Mouse (Mus musculus): ENCODE measurements around the gene Nfam1.

Gene Nfam1

GRCm38 (mm10) chr15:82995239-82995638, 37.9 kb downstream of the Nfam1 start:
- no peak for DNase-seq (ENCODE audit: extremely low spot score, low spot score)

GRCm38 (mm10) chr15:82992911-82993310, 40.2 kb downstream of the Nfam1 start:
- DNase-seq (ENCODE audit: extremely low spot score, low spot score): no peak

DNA sequence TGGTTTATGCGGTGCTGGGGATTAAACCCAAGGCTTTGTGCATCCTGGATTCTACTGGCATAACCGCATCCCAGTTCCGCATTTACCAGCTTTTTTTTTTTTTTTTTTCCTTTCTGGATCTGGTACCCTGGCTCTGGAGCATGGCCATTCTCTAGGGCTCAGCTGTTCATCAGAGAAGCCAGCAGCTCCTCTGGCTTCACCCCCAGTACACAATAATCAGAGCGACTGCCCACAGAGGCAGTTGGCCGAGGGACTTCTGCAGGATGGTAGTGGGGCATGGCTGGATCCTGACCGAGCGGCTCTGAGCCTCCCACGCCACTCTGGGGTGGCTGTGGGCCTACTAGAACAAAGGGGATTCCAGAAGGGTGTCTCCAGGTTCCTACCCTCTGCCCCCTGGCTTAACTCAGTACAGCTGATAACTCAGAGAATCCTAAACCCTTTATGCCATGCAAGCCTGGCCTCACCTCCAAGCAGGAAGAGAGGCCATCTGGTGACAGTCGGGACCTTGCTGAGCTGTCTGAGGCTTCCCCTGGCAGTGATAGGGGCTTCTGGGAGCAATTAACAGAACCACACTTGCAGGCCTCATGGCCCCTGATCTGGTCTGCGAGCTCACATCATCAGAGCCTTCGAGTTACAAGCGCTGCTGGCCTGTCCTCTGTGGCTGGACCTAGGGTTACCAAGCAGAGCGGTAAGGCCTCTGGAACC, 40.9 kb downstream of the Nfam1 start:
- DNase-seq (ENCODE audit: extremely low spot score, low spot score): no peak

- DNase-seq (ENCODE audit: extremely low spot score, low spot score): no peak
Observed at GRCm38 (mm10) chr15:82989190-82989704, 43.9 kb downstream of the Nfam1 start.

DNA sequence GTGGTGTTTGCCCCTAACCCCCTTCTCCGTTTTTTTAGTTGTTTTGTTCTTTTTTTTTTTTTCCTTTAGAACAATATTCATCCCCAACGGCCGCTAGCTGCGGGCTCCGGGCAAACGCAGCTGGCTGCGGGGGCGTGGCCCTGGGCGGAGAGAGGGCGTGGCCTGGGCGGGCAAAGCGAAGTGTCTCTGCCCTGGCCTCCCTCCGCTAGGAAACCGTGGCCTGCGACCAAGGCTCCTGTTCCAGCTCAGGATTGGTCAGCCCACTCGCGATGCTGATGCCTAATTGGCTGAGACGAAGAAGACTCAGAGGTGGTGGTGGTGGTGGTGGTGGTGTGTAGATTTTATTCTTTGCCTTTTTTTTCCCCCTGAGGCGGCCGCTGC, 45.4 kb downstream of the Nfam1 start, which contains the start of gene Tcf20:
Tcf20 (minus strand) TSS at position 141 of the 381 bp plus-strand sequence.
- DNase-seq (ENCODE audit: extremely low spot score, low spot score): peak; percentile 92

DNA sequence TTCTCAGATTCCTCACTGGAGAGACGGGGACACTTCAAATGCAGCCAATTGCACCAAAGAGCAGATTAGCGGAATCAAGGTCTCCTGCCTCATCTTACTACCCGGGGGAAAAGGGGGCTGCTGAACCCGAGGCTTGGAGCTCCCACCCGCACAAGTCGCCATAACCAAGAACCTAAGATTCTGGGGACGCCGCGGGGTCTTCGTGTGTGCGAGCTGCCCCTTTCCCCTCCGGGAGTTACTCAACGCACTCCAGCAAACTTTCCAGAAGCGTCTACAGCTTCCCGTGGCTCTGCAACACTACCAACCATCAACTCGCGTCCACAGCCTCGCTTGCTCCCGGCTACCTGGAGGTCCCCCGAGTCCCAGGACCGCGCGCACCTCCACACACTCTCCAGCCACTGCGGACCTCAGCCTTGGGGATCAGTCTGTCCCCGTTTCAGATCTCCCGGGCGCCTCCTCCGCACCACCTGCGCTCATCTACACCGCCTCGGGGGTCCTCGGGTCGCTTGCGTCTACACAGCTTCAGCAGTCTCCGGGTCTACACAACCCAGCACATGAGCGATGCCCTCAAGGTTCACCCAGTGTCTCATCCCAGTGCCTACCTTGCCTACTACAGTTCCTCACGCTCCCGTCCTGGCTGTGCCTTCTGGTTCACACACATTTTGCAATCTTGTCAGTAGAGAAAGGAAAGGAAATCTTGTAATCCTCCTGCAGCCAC, 45.9 kb downstream of the Nfam1 start:
- DNase-seq (ENCODE audit: extremely low spot score, low spot score): peak; percentile 72

GRCm38 (mm10) chr15:82984574-82984973, 48.5 kb downstream of the Nfam1 start:
- DNase-seq (ENCODE audit: extremely low spot score, low spot score): no peak

- DNase-seq (ENCODE audit: extremely low spot score, low spot score): no peak
Observed at GRCm38 (mm10) chr15:82984097-82984496, 49.0 kb downstream of the Nfam1 start.

DNA sequence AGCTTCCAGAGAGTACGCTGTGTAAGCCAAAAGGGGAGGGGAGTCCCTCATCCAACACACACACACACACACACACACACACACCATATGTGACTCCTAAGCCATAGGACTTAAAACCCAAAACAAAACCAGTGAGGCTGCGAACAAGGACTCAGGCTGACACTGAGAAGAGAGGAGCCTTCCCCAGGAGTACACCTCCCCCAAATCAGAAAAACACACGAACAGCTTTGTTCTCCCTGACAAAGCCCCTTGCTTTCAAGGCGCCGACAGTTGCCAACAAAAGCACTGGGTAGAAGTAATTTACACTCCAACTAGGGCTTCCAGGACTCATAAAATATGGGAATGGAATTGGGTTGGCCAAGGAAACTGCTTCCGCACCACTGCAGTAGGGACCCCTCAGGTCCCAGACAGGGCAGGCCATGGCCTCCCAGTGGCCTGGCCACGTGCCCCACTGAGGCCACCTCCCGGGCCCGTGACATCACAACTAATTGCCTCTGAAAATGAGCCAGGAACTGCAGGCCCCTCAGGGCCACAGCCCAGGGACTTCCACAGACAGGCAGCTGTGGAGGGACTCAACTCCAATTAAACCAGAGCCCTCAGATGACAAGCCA, 49.6 kb downstream of the Nfam1 start:
- peak; percentile 67 for DNase-seq (ENCODE audit: extremely low spot score, low spot score)

GRCm38 (mm10) chr15:82982724-82983415, 50.2 kb downstream of the Nfam1 start:
- DNase-seq (ENCODE audit: extremely low spot score, low spot score): peak; percentile 55

- DNase-seq (ENCODE audit: extremely low spot score, low spot score): no peak
Observed at GRCm38 (mm10) chr15:82981676-82982520, 51.2 kb downstream of the Nfam1 start.

DNA sequence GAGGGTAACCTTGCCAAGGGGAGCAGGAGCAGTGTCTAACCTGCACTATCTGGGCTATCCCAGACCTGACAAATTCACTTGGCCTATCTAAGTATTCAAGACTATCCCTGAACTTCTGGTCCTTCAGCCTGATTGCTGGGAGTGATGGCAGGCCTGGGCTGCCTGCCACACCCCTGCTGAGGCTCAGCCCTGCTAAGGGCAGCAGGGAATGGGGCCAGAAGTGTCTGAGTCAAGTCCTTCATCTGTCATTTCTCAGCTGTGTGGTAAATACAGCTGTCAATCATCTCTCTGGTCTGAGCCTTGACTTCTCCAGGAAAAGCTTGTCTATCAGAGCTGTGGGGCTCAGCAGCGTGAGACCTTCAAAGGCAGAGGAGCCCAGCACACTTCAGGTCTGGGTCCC, 53.6 kb downstream of the Nfam1 start:
- DNase-seq (ENCODE audit: extremely low spot score, low spot score): no peak

DNA sequence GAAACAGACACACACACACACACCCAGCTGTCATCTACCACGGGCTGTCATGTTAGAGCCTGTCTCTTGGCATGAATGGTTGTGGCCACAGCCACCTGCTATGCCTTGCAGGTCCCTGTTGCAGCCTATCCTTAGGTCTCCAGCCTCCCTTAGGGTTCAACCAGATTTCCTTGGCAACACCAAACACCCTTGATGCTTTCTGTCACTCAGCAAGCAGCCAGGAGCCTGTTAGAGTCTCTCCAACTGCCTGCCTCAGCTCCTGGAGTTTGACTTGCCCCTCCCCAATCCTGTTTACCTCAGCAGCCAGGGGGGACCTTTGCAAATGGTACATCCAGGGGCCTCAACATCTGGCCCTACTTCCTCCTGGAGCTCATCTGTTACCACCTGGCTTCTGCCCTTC, 58.6 kb downstream of the Nfam1 start:
- DNase-seq (ENCODE audit: extremely low spot score, low spot score): no peak

- DNase-seq (ENCODE audit: extremely low spot score, low spot score): no peak
Observed at GRCm38 (mm10) chr15:82969206-82969721, 63.8 kb downstream of the Nfam1 start.

- DNase-seq (ENCODE audit: extremely low spot score, low spot score): no peak
Observed at GRCm38 (mm10) chr15:82968449-82968848, 64.7 kb downstream of the Nfam1 start.

- no peak for DNase-seq (ENCODE audit: extremely low spot score, low spot score)
Observed at GRCm38 (mm10) chr15:82967947-82968346, 65.2 kb downstream of the Nfam1 start.

GRCm38 (mm10) chr15:82964266-82964825, 68.8 kb downstream of the Nfam1 start:
- DNase-seq (ENCODE audit: extremely low spot score, low spot score): no peak

DNA sequence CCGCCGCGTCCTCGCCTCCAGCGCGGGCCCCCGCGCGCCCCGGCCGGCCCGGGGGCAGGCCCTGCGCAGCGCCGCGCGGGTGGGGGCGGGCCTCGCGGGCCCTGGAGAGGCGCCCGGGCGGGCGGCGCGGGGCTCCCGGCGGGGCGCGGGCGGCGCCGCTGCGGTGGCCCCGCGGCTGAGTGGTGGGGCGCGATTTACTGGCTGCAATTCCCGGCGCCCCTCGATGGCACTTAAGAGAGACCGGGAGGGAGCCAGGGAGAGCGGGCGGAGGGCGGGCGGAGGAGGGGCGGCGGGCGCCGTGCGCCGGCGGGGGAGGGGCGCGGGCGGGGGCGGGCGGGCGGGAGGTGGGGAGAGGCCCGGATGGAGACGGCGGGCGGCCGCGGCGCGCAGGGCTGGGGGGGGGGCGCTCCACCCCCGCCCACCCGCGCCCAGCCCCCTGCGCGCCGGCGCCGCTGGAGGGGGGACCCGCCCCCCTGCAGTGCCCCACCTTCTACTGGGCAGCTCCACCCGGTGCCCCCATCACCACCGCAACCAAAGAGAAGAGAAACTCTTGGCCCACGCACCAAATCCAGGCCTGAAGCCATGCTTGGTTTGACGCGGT, 69.5 kb downstream of the Nfam1 start:
- DNase-seq (ENCODE audit: extremely low spot score, low spot score): no peak

GRCm38 (mm10) chr15:82963090-82963489, 70.0 kb downstream of the Nfam1 start:
- no peak for DNase-seq (ENCODE audit: extremely low spot score, low spot score)

DNA sequence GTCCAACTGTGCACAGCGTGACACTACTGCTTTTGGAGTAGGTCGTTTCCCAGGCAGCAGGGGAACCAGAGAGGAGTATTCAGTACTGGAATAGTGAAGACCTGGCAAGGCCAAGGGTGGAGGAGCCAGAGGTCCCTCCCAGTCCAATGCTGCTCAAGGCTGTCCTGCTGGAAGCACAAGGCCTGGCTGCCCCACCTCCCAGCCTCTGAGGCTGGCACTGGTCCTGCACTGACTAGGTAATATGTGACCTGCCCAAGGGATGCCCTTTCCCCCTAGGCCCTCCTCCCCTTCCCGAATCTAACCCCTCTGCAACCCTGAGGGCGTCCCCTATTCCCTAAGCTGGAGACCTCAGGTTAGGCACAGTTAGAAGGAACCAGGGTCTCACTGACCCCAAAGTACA, 70.6 kb downstream of the Nfam1 start:
- no peak for DNase-seq (ENCODE audit: extremely low spot score, low spot score)

Measured in neural tube, embryonic 10.5 days (tissue).